Mouse (Mus musculus): ENCODE measurements at regions not wholly inside any gene's neighbourhood (a gene's known extent, or its start where the extent isn't known, plus 50 kb on each side); places are given as distances from the start of the nearest gene placed in this dataset.

GRCm38 (mm10) chr11:112886139-112886538, 104.1 kb downstream of the Sox9 start:
- intact Hi-C loops (cut with DNase I): no loop called here

- intact Hi-C loops (cut with DNase I): no loop called here
Measured at GRCm38 (mm10) chr11:112889760-112890159, 107.7 kb downstream of the Sox9 start.

- intact Hi-C loops (cut with DNase I): no loop called here
Measured at GRCm38 (mm10) chr11:112897597-112897996, 115.6 kb downstream of the Sox9 start.

GRCm38 (mm10) chr11:112902618-112903017, 120.6 kb downstream of the Sox9 start:
- intact Hi-C loops (cut with DNase I): no loop called here

- intact Hi-C loops (cut with DNase I): no loop called here
Measured at GRCm38 (mm10) chr11:112910309-112910708, 128.3 kb downstream of the Sox9 start.

- intact Hi-C loops (cut with DNase I): no loop called here
Measured at GRCm38 (mm10) chr11:112912875-112913274, 130.9 kb downstream of the Sox9 start.

- intact Hi-C loops (cut with DNase I): no loop called here
Measured at GRCm38 (mm10) chr11:112916923-112917322, 134.9 kb downstream of the Sox9 start.

GRCm38 (mm10) chr11:112920131-112920530, 138.1 kb downstream of the Sox9 start:
- intact Hi-C loops (cut with DNase I): no loop called here

- intact Hi-C loops (cut with DNase I): no loop called here
Measured at GRCm38 (mm10) chr11:112924577-112924976, 142.6 kb downstream of the Sox9 start.

- intact Hi-C loops (cut with DNase I): no loop called here
Measured at GRCm38 (mm10) chr11:112925140-112925539, 143.1 kb downstream of the Sox9 start.

- intact Hi-C loops (cut with DNase I): no loop called here
Measured at GRCm38 (mm10) chr11:112926330-112927025, 144.5 kb downstream of the Sox9 start.

- intact Hi-C loops (cut with DNase I): no loop called here
Measured at GRCm38 (mm10) chr11:112930186-112930808, 148.3 kb downstream of the Sox9 start.

- intact Hi-C loops (cut with DNase I): no loop called here
Measured at GRCm38 (mm10) chr11:112938035-112938434, 156.0 kb downstream of the Sox9 start.

- intact Hi-C loops (cut with DNase I): no loop called here
Measured at GRCm38 (mm10) chr11:112951421-112951820, 169.4 kb downstream of the Sox9 start.

- intact Hi-C loops (cut with DNase I): no loop called here
Measured at GRCm38 (mm10) chr11:112952356-112952755, 170.3 kb downstream of the Sox9 start.

GRCm38 (mm10) chr11:112953491-112953890, 171.5 kb downstream of the Sox9 start:
- intact Hi-C loops (cut with DNase I): no loop called here

- intact Hi-C loops (cut with DNase I): no loop called here
Measured at GRCm38 (mm10) chr11:112956748-112957440, 174.9 kb downstream of the Sox9 start.

GRCm38 (mm10) chr11:112959609-112960008, 177.6 kb downstream of the Sox9 start:
- intact Hi-C loops (cut with DNase I): no loop called here

- intact Hi-C loops (cut with DNase I): no loop called here
Measured at GRCm38 (mm10) chr11:112973286-112973685, 191.3 kb downstream of the Sox9 start.

- intact Hi-C loops (cut with DNase I): no loop called here
Measured at GRCm38 (mm10) chr11:112974893-112975292, 192.9 kb downstream of the Sox9 start.

GRCm38 (mm10) chr11:112976914-112977785, 195.1 kb downstream of the Sox9 start:
- intact Hi-C loops (cut with DNase I): no loop called here
